In genomic region chr16:77330996-77331395, GRCm38 (mm10) we compare ENCODE assay signal across 8 mouse cellular contexts.
DNase-seq lines count a peak whose midpoint lies in the region; ATAC-seq and TF ChIP-seq lines count a peak whose summit lies in the region.

No protein-coding gene starts in this region.

- peak; percentile 92 for DNase-seq in liver, adult 2 months (ENCODE audit: extremely low read depth, low read depth, low spot score)
- DNase-seq in liver = no peak
- DNase-seq in hindbrain, embryonic 14.5 days (ENCODE audit: low spot score) = peak; percentile 46
- DNase-seq in midbrain, embryonic 14.5 days = peak; percentile 73
- DNase-seq in thymus, postnatal 14 days = peak; percentile 55
- no peak for DNase-seq in right cerebral cortex, adult 18-20 months

- H3K4me2 ChIP-seq in forebrain, embryonic 16.5 days (ENCODE audit: low read length) = peak overlapping the region; percentile 51
- peak overlapping the region; percentile 53 for H3K4me2 ChIP-seq in hindbrain, embryonic 14.5 days (replicated peaks)
- H3K4me2 ChIP-seq in limb, embryonic 15.5 days = peak overlapping the region; percentile 49
- peak overlapping the region; percentile 57 for H3K4me2 ChIP-seq in midbrain, embryonic 14.5 days (ENCODE audit: low read length)

- no peak for TF ChIP-seq POLR2A in liver, adult 2 months (IDR thresholded peaks at IDR 0.05; ENCODE audit: extremely low read depth, insufficient read depth, low read length)

- H3K36me3 ChIP-seq in liver, adult 2 months (ENCODE audit: control insufficient read depth, insufficient read depth, low read length) = no peaks in the 10 kb centered on the region
- no peaks in the 10 kb centered on the region for H3K36me3 ChIP-seq in forebrain, embryonic 16.5 days (ENCODE audit: control insufficient read depth, insufficient read depth)
- no peaks in the 10 kb centered on the region for H3K36me3 ChIP-seq in hindbrain, embryonic 14.5 days (replicated peaks; ENCODE audit: control insufficient read depth, insufficient read depth)
- H3K36me3 ChIP-seq in limb, embryonic 15.5 days = no peaks in the 10 kb centered on the region
- no peaks in the 10 kb centered on the region for H3K36me3 ChIP-seq in midbrain, embryonic 14.5 days (ENCODE audit: control insufficient read depth, insufficient read depth, low read length)

- 9% methylated on average over 8 of the region's 8 CpGs for WGBS in liver, adult 2 months
- 4% methylated on average over 8 of the region's 8 CpGs for WGBS in forebrain, embryonic 16.5 days
- WGBS in hindbrain, embryonic 14.5 days = 7% methylated on average over 8 of the region's 8 CpGs
- WGBS in limb, embryonic 15.5 days = 3% methylated on average over 8 of the region's 8 CpGs
- 2% methylated on average over 8 of the region's 8 CpGs for WGBS in midbrain, embryonic 14.5 days

- no peak for ATAC-seq in forebrain, embryonic 16.5 days
- ATAC-seq in hindbrain, embryonic 14.5 days (ENCODE audit: low FRiP score) = no peak
- no peak for ATAC-seq in limb, embryonic 15.5 days (ENCODE audit: insufficient number of reproducible peaks, low FRiP score, low TSS enrichment, low read depth)
- ATAC-seq in midbrain, embryonic 14.5 days (ENCODE audit: low FRiP score, low TSS enrichment) = peak; percentile 38; the same call in 1 of the 2 replicates

- H3K4me3 ChIP-seq in liver, adult 2 months (ENCODE audit: insufficient read depth, low read depth, low read length) = peak overlapping the region; percentile 51
- peak overlapping the region; percentile 42 for H3K4me3 ChIP-seq in forebrain, embryonic 16.5 days (replicated peaks; ENCODE audit: low read length)
- H3K4me3 ChIP-seq in hindbrain, embryonic 14.5 days (replicated peaks; ENCODE audit: low read length) = peak overlapping the region; percentile 36
- peak overlapping the region; percentile 51 for H3K4me3 ChIP-seq in limb, embryonic 15.5 days
- peak overlapping the region; percentile 41 for H3K4me3 ChIP-seq in midbrain, embryonic 14.5 days (replicated peaks; ENCODE audit: low read depth, low read length)

- H3K4me1 ChIP-seq in liver, adult 2 months (ENCODE audit: control insufficient read depth, insufficient read depth, low read length) = no peaks in the 10 kb centered on the region; the same call in 1 of the 2 replicates
- H3K4me1 ChIP-seq in forebrain, embryonic 16.5 days (replicated peaks; ENCODE audit: control insufficient read depth, insufficient read depth, low read length) = peaks cover 23% of the 10 kb centered on the region
- peaks cover 24% of the 10 kb centered on the region for H3K4me1 ChIP-seq in hindbrain, embryonic 14.5 days (replicated peaks; ENCODE audit: control insufficient read depth, insufficient read depth, low read length)
- H3K4me1 ChIP-seq in limb, embryonic 15.5 days = peaks cover 3% of the 10 kb centered on the region; the same call in 1 of the 2 replicates
- peaks cover 23% of the 10 kb centered on the region for H3K4me1 ChIP-seq in midbrain, embryonic 14.5 days (ENCODE audit: control insufficient read depth, insufficient read depth, low read length)

- H3K9ac ChIP-seq in liver, adult 2 months (ENCODE audit: low read depth, low read length) = peak overlapping the region; percentile 66
- peak overlapping the region; percentile 44 for H3K9ac ChIP-seq in forebrain, embryonic 16.5 days (replicated peaks; ENCODE audit: low read depth, low read length)
- peak overlapping the region; percentile 63 for H3K9ac ChIP-seq in hindbrain, embryonic 14.5 days
- peak overlapping the region; percentile 33; the same call in 1 of the 2 replicates for H3K9ac ChIP-seq in limb, embryonic 15.5 days
- H3K9ac ChIP-seq in midbrain, embryonic 14.5 days (replicated peaks; ENCODE audit: low read length) = peak overlapping the region; percentile 61

- peak overlapping the region; percentile 72 for H3K27ac ChIP-seq in liver, adult 2 months (replicated peaks; ENCODE audit: insufficient read depth, low read depth, low read length)
- H3K27ac ChIP-seq in forebrain, embryonic 16.5 days (ENCODE audit: low read length) = peak overlapping the region; percentile 55
- peak overlapping the region; percentile 86 for H3K27ac ChIP-seq in hindbrain, embryonic 14.5 days
- H3K27ac ChIP-seq in limb, embryonic 15.5 days = peak overlapping the region; percentile 95
- peak overlapping the region; percentile 90 for H3K27ac ChIP-seq in midbrain, embryonic 14.5 days (replicated peaks; ENCODE audit: low read depth, low read length)

- no peaks in the 10 kb centered on the region for H3K9me3 ChIP-seq in forebrain, embryonic 16.5 days (ENCODE audit: control insufficient read depth, low read length)
- H3K9me3 ChIP-seq in hindbrain, embryonic 14.5 days (ENCODE audit: control insufficient read depth, low read length) = no peaks in the 10 kb centered on the region
- no peaks in the 10 kb centered on the region for H3K9me3 ChIP-seq in limb, embryonic 15.5 days
- no peaks in the 10 kb centered on the region for H3K9me3 ChIP-seq in midbrain, embryonic 14.5 days (ENCODE audit: control insufficient read depth, low read length)

- peaks cover 3% of the 10 kb centered on the region; the same call in 1 of the 2 replicates for H3K79me2 ChIP-seq in liver, adult 2 months (ENCODE audit: control insufficient read depth, insufficient read depth, low read length)

- no peak for TF ChIP-seq CTCF in liver, adult 2 months (IDR thresholded peaks at IDR 0.05; ENCODE audit: low read depth, low read length)

- no peaks in the 10 kb centered on the region for H3K27me3 ChIP-seq in liver, adult 2 months (ENCODE audit: control insufficient read depth, insufficient read depth, low read length)
- H3K27me3 ChIP-seq in forebrain, embryonic 16.5 days (replicated peaks; ENCODE audit: control insufficient read depth, insufficient read depth, low read length) = no peaks in the 10 kb centered on the region
- no peaks in the 10 kb centered on the region for H3K27me3 ChIP-seq in hindbrain, embryonic 14.5 days (ENCODE audit: control insufficient read depth, insufficient read depth, low read length)
- H3K27me3 ChIP-seq in limb, embryonic 15.5 days = no peaks in the 10 kb centered on the region
- no peaks in the 10 kb centered on the region for H3K27me3 ChIP-seq in midbrain, embryonic 14.5 days (ENCODE audit: control insufficient read depth, insufficient read depth, low read length)

Comparison
In these comparisons a context has a peak if more than half of its experiments do, and no peak if none do; other contexts are left out.
1. DNase-seq: peak in liver, adult 2 months (single experiment), hindbrain, embryonic 14.5 days (single experiment), midbrain, embryonic 14.5 days (single experiment) and thymus, postnatal 14 days (single experiment); none in liver (single experiment) and right cerebral cortex, adult 18-20 months (single experiment).
2. Peak in every context shown above with its lines, with median percentiles within 50 percentile points of each other: H3K27ac ChIP-seq, H3K4me3 ChIP-seq, H3K9ac ChIP-seq and H3K4me2 ChIP-seq.